Mouse (Mus musculus): ENCODE measurements around the gene Dll1. TPM values are rescaled to one million over a fixed set of nuclear protein-coding genes. Genes with fewer than 3 reads are reported as not detected.

Dll1 gene
- total RNA-seq (2014; rRNA removed) = 20.9 and 42.7 TPM in 2 replicates
- polyA plus RNA-seq (2015; fragmentation: Nextera tagmentation; extraction: Ambion mirVana) = 10.2 and 11.6 TPM in 2 replicates

DNA sequence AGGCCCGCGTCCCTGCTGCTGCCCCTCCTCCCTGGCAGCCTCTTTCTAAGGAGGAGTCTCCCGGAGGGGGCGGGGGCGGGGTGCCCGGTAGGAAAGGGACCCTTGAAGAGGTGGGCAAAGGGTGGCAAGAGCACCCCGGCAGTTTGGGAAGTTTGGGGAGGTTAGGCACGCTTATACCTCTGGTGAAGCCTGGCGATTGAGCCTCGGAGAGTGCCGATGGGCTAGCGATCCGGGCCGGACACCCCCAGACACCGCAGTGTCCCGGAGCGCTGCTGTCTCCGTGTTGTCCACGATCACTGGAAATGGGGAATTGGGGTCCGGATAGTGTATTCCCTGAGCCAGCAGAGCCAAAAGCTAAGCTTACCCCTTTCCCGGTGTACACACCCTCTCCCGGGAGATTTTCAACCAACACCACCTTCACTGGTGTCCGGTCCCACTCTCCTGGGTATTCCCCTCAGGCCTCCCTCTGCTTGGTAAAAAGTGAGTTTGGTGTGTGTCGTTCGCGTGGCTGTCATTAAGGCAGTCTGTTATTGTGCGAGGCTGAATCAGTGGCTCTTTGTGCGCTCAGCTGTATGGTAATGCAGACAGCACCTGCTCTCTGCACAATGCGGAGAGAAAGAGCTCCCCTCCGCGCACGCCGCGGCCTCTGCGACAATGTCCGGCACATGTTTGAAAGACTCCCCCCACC is at the start of gene Dll1:
Dll1 (minus strand) TSS at position 379 of the 688 bp plus-strand sequence.
- Histone ChIP-seq H3K36me3 (ENCODE audit: insufficient read depth, low read length) (no peaks in the 10 kb centered on the region), H3K27me3 (ENCODE audit: insufficient read depth, low read length) (0 out of 2 replicates have a peak, but pooled peaks cover 4% of the 10 kb centered on the region), H3K9ac (replicated peaks; ENCODE audit: low read length, poor library complexity, severe bottlenecking) (peak within 1 kb of the TSS; percentile 85), H3K9me3 (ENCODE audit: low read length) (no peaks in the 10 kb centered on the region), H3K4me1 (ENCODE audit: insufficient read depth, low read length) (peaks cover 32% of the 10 kb centered on the region), H3K27ac (ENCODE audit: low read depth, low read length) (peak within 1 kb of the TSS; percentile 94), H3K4me3 (ENCODE audit: low read depth, low read length) (peak within 1 kb of the TSS; percentile 73), H3K4me2 (ENCODE audit: low read depth, low read length, poor library complexity, severe bottlenecking) (peak within 1 kb of the TSS; percentile 92)
- TF ChIP-seq CTCF (IDR thresholded peaks at IDR 0.05) = peak; percentile 23; the same call in 1 of the 2 replicates
- DNase-seq (ENCODE audit: low spot score) = peak; percentile 76
- peak; percentile 48 for ATAC-seq (ENCODE audit: low FRiP score)
- 1% methylated on average over 36 of the region's 36 CpGs for WGBS

DNA sequence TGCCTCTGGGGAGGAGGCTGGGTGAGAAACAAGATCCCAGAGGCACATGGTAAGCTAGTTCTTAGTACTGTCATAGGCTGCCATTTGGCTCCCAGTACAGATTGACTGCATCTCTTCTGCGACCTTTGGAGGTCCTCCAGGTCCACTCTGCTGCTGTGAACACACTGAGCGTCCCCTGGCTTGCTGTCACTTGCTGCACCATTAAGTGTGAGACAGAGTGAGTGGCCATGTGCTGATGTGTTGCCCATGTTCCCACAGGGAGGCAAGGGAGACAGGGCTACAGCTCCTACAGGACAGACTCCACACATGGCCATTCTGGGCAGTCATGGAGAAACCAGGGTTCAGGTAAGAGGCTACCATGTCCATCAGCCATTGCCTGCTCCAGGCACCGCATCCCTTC is 49.3 kb upstream of the Dll1 start:
- 94% methylated on average over 3 of the region's 3 CpGs for WGBS

GRCm38 (mm10) chr17:15423080-15423765 is 46.6 kb upstream of the Dll1 start:
- Histone ChIP-seq H3K27me3 (ENCODE audit: insufficient read depth, low read length) (no peaks in the 10 kb centered on the region), H3K4me1 (ENCODE audit: insufficient read depth, low read length) (no peaks in the 10 kb centered on the region), H3K4me3 (ENCODE audit: low read depth, low read length) (no peak overlapping the region), H3K9ac (replicated peaks; ENCODE audit: low read length, poor library complexity, severe bottlenecking) (no peak overlapping the region), H3K36me3 (ENCODE audit: insufficient read depth, low read length) (peaks cover 87% of the 10 kb centered on the region), H3K27ac (ENCODE audit: low read depth, low read length) (no peak overlapping the region), H3K4me2 (ENCODE audit: low read depth, low read length, poor library complexity, severe bottlenecking) (no peak overlapping the region), H3K9me3 (ENCODE audit: low read length) (no peaks in the 10 kb centered on the region)
- ATAC-seq (ENCODE audit: low FRiP score) (no peak), DNase-seq (ENCODE audit: low spot score) (peak; percentile 9)
- no peak for TF ChIP-seq CTCF (IDR thresholded peaks at IDR 0.05)
- WGBS = 83% methylated on average over 8 of the region's 8 CpGs

More for the DNA sequence above, 49.3 kb upstream of the Dll1 start:
- Histone ChIP-seq H3K36me3 (ENCODE audit: insufficient read depth, low read length) (peaks cover 79% of the 10 kb centered on the region), H3K27ac (ENCODE audit: low read depth, low read length) (no peak overlapping the region), H3K4me1 (ENCODE audit: insufficient read depth, low read length) (no peaks in the 10 kb centered on the region), H3K9me3 (ENCODE audit: low read length) (no peaks in the 10 kb centered on the region), H3K4me3 (ENCODE audit: low read depth, low read length) (no peak overlapping the region), H3K9ac (replicated peaks; ENCODE audit: low read length, poor library complexity, severe bottlenecking) (no peak overlapping the region), H3K27me3 (ENCODE audit: insufficient read depth, low read length) (no peaks in the 10 kb centered on the region), H3K4me2 (ENCODE audit: low read depth, low read length, poor library complexity, severe bottlenecking) (no peak overlapping the region)
- TF ChIP-seq CTCF (IDR thresholded peaks at IDR 0.05) = no peak
- ATAC-seq (ENCODE audit: low FRiP score) (no peak), DNase-seq (ENCODE audit: low spot score) (no peak)

DNA sequence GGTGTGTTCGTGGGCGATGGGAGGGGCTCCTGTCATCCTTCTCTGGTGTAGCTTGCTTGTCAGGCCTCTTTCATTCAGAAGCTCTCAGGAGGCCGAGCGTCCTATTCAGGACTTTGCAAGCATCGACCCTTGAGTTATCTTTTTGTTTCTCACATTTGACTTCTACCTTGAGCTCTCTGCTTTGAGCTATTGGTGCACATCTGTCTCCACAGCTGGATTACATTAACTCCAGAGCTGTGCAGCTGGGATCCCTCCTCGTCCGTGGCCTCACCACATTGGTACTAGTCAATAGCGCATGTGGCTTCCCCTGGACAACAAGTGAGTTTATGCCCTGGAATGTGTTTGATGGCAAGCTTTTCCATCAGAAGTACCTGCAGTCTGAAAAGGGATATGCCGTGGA is 46.0 kb upstream of the Dll1 start:
- no peak for DNase-seq (ENCODE audit: low spot score)
- ATAC-seq (ENCODE audit: low FRiP score) = no peak
- H3K4me2 ChIP-seq (ENCODE audit: low read depth, low read length, poor library complexity, severe bottlenecking) = no peak overlapping the region
- peaks cover 87% of the 10 kb centered on the region for H3K36me3 ChIP-seq (ENCODE audit: insufficient read depth, low read length)
- H3K9me3 ChIP-seq (ENCODE audit: low read length) = no peaks in the 10 kb centered on the region
- H3K27me3 ChIP-seq (ENCODE audit: insufficient read depth, low read length) = no peaks in the 10 kb centered on the region
- H3K4me3 ChIP-seq (ENCODE audit: low read depth, low read length) = no peak overlapping the region
- 91% methylated on average over 9 of the region's 9 CpGs for WGBS
- no peak overlapping the region for H3K9ac ChIP-seq (replicated peaks; ENCODE audit: low read length, poor library complexity, severe bottlenecking)
- H3K4me1 ChIP-seq (ENCODE audit: insufficient read depth, low read length) = no peaks in the 10 kb centered on the region
- TF ChIP-seq CTCF (IDR thresholded peaks at IDR 0.05) = no peak
- no peak overlapping the region for H3K27ac ChIP-seq (ENCODE audit: low read depth, low read length)

DNA sequence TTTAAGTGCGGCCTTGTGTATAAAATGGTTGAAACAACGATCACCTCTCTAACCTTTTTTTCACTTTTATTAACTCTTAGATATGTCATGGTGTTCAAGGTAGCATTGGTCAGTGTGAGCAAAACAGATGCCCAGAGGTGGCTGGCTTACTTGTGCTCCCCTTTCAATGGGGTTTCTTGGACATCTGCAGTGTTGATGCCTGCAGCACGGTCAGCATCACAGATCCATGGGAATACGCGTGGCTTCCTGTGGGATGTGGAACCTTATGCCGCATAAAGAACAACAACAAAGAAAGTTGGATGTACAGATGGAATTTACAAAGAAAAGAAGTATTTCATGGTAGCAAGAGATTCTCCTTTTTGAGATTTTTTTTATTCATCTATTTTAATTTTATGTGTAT is 44.8 kb upstream of the Dll1 start:
- H3K4me3 ChIP-seq (ENCODE audit: low read depth, low read length) = no peak overlapping the region
- DNase-seq (ENCODE audit: low spot score) = no peak
- H3K4me2 ChIP-seq (ENCODE audit: low read depth, low read length, poor library complexity, severe bottlenecking) = no peak overlapping the region
- H3K36me3 ChIP-seq (ENCODE audit: insufficient read depth, low read length) = peaks cover 89% of the 10 kb centered on the region
- ATAC-seq (ENCODE audit: low FRiP score) = no peak
- TF ChIP-seq CTCF (IDR thresholded peaks at IDR 0.05) = no peak
- H3K27ac ChIP-seq (ENCODE audit: low read depth, low read length) = no peak overlapping the region
- no peaks in the 10 kb centered on the region for H3K9me3 ChIP-seq (ENCODE audit: low read length)
- no peaks in the 10 kb centered on the region for H3K27me3 ChIP-seq (ENCODE audit: insufficient read depth, low read length)
- 98% methylated on average over 6 of the region's 6 CpGs for WGBS
- H3K9ac ChIP-seq (replicated peaks; ENCODE audit: low read length, poor library complexity, severe bottlenecking) = no peak overlapping the region
- no peaks in the 10 kb centered on the region for H3K4me1 ChIP-seq (ENCODE audit: insufficient read depth, low read length)

- ATAC-seq (ENCODE audit: low FRiP score) (no peak), DNase-seq (ENCODE audit: low spot score) (no peak)
- TF ChIP-seq CTCF (IDR thresholded peaks at IDR 0.05) = no peak
- Histone ChIP-seq H3K4me3 (ENCODE audit: low read depth, low read length) (no peak overlapping the region), H3K27me3 (ENCODE audit: insufficient read depth, low read length) (no peaks in the 10 kb centered on the region), H3K9me3 (ENCODE audit: low read length) (no peaks in the 10 kb centered on the region), H3K27ac (ENCODE audit: low read depth, low read length) (no peak overlapping the region), H3K4me1 (ENCODE audit: insufficient read depth, low read length) (no peaks in the 10 kb centered on the region), H3K4me2 (ENCODE audit: low read depth, low read length, poor library complexity, severe bottlenecking) (no peak overlapping the region), H3K9ac (replicated peaks; ENCODE audit: low read length, poor library complexity, severe bottlenecking) (no peak overlapping the region), H3K36me3 (ENCODE audit: insufficient read depth, low read length) (peaks cover 81% of the 10 kb centered on the region)
- 80% methylated on average over 8 of the region's 8 CpGs for WGBS
These were observed 43.4 kb upstream of the Dll1 start for GRCm38 (mm10) chr17:15420021-15420603.

Data from midbrain, postnatal 0 days (tissue).